Mouse (Mus musculus) bone marrow, adult 2 months (tissue): ENCODE measurements around the gene Naa40.

Experiments used
- CTCF ChIP-seq: fragments of 200-500 bp; IDR thresholded peaks from 2 replicates; pipeline ENCODE4 v1.5.1; 2011; ENCODE audit warnings: low read length, control low read depth; ENCODE audit not compliant: control insufficient read depth, insufficient read depth
- POLR2A ChIP-seq: fragments of 200-500 bp; IDR thresholded peaks from 2 replicates; pipeline ENCODE4 v1.6.1; 2011; ENCODE audit warnings: low read depth, mild to moderate bottlenecking, control low read depth, low read length, borderline replicate concordance; ENCODE audit not compliant: control insufficient read depth

DNA sequence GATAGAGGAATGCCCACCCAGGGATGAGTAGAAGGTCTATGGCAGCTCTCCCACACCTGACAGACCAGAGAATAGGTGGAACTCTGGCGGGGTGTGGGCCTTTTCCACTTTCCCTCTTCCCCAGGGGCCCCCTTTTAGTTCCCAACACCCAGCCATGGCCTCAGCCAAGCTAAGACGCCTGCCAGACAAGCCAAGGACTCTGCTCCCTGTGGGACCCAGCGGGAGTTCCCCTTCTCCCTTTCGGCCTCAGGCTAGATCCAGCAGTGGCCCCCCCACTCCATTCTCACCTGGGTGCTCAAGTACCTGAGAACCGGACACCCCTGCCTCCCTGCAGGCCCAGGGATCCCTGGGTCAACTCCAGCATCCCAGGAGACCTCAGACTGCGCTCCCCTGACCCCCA is 18.8 kb downstream of the Naa40 start:
- no peak for TF ChIP-seq CTCF
- TF ChIP-seq POLR2A, result no peak
